Mouse (Mus musculus): ENCODE measurements around the gene Traf7. TPM values are rescaled to one million over a fixed set of nuclear protein-coding genes. Genes with fewer than 3 reads are reported as not detected.

Gene Traf7
- polyA plus RNA-seq, 2 experiments from 2014 or later = 35.0 to 58.7 TPM

DNA sequence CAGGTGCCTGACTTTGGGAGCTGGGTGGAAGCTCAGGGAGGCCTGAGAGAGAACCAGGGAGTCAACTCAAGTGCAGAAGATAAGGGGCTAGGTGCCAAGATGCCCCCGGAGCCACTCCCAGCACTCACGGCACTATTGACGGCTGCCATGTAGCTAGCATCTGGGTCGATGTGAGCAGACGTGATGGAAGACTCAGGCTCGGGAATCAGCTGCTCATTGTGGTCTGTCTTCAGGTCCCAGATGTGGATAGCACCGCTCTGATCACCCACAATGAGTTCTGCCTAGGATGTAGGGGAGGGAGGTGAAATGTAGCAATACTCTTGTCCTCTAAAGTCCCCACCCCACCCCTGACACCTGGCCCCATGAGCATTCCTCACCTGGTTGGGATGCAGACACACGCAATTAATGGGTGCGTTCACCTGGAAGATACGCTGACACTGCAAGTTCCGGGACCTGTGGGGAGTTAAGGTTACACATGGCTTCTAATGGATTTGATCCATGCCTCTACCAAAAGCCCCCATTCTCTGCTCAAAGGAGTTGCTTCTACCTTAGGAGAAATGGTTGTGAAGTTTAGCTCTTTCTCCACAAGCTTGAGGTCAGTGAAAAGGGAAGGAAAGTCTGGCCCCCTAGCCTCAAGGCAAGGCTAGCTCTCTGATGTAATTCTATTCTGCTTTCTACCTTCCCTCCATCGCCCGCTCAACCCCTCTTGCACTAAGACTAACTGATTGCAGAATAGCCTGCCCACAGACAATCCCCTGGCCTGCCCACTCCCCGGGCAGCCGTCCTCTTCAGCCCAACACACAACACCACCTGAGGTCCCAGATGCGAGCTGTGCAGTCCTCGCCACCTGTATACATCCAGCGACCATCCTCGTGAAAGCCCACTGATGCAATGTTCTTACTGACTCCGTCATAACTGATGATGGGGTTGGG lies 50.4 kb downstream of the Traf7 start:
- no peak for ATAC-seq

DNA sequence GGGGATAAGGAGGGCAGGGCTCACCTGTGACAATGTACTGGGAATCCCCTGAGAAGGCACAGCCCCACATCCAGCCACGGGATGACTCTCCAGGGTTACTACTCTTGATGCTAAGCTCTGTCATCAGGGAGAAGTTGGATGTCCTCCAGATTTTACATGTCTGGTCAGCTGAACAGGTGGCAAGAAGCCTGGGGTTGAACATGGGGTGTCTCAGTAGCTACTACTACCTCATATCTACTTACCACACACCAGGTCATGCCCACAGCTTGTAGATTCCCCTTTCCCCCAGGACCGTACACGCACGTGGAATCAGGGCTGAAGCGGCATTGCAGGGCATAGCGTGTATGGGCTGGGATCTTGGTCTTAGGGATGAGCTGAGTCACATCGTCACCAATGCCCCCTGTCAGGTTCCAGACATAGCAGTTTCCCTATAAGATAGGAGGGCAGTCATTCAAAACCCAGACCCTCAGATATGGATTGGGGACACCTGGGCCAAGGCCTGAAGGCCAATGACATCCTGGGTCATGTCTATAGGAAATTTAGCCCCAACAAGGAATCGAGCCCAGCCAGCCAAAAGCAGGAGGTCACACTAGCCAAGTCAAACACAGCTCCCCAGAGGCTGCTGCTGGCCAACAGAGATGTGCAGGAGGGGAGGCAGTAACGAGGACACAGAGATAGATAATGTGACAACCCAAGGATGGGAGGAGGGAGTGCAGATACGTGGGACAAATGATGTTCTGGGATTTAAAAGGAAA lies 51.5 kb downstream of the Traf7 start:
- ATAC-seq = no peak

DNA sequence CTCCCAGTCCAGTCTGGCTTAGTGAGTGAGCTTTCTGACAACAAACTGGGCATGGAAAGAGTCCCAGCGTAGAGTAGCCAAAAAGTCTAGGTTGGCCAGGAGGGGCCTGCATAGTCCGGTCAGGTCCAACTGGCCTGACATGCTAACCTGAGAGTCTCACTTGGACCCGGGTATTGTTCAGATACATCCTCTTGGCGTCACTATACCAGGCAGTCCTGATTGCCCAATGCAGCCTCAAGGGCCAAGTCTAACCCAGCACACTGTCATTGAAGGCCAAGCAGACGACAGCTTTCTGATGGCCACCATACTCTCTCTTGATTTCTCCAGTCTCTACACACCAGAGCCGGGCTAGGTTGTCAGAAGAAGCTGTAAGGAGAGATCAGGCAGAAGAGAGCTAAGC lies 52.2 kb downstream of the Traf7 start:
- ATAC-seq = no peak

DNA sequence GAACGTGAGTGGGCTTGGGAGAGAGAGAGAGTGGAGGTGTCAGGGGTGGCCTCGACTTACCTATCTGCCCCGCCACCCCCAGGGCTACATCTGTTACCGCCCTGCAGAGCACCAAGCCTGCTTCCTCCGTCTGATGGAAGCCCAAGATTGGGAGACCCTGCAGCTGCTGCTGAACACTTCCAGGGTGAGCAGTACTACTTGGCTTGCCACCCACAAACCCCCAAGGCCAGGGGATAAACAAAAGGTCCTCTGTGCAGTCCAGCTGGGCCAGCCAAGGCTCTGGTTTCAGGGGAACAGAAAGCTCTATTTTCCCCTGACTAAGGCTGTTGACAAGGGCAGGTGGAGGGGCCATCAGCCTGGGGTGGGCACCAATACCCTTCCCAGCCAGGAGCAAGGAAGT lies 53.2 kb downstream of the Traf7 start:
- ATAC-seq = no peak

DNA sequence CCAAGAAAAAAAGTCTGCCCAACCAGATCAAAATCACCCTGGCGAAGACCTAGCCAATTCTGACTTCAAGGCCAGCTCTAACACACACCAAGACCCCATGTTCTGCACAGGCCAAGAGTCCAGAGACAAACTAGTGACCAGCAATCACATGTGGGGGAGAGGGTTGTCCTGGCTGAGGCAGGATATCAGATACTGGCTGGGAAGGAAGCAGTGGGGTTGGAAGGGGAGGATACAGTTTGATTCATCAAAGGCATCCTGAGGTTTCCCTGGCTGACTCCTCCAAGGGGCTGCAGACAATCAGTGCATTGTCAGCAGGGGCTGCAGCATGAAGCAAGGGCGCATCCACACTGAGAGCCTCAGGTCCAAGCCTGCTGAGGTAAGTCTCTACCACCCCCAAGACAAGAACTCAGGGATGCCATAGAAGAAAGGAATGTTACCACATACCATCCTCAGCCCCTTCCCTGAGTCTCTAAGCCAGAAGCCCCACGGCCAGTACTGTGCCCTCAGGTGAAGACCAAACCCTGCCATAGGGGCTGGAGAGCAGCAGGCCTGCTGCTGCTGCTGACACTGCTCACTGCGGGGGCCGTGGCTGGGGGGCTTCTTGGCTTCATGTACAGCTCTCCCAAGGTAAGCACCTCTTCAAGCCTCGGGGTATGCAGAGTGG lies 54.0 kb downstream of the Traf7 start, which contains the start of gene Bricd5:
TSS of gene Bricd5 (plus strand) at position 273 of the 664 bp plus-strand sequence.
- ATAC-seq = no peak

DNA sequence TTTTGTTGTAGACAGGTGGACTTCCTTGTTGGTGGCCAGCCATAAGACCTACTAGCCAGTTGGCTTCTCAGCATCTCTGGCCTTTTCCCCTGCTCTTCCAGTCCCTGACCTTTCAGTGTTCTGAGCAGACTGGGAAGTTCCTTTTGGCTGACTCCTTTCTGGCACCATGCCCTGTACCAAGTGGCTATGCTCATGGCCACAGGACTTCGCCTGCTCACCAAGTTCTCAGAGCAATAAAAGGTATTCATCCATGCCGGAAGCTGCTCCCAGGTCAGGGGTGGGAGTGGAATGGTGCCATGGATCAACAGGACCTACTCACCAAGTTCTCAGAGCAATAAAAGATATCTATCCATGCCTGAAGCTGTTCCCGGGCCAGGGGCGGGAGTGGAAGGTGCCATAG lies 55.2 kb downstream of the Traf7 start:
- ATAC-seq = no peak

DNA sequence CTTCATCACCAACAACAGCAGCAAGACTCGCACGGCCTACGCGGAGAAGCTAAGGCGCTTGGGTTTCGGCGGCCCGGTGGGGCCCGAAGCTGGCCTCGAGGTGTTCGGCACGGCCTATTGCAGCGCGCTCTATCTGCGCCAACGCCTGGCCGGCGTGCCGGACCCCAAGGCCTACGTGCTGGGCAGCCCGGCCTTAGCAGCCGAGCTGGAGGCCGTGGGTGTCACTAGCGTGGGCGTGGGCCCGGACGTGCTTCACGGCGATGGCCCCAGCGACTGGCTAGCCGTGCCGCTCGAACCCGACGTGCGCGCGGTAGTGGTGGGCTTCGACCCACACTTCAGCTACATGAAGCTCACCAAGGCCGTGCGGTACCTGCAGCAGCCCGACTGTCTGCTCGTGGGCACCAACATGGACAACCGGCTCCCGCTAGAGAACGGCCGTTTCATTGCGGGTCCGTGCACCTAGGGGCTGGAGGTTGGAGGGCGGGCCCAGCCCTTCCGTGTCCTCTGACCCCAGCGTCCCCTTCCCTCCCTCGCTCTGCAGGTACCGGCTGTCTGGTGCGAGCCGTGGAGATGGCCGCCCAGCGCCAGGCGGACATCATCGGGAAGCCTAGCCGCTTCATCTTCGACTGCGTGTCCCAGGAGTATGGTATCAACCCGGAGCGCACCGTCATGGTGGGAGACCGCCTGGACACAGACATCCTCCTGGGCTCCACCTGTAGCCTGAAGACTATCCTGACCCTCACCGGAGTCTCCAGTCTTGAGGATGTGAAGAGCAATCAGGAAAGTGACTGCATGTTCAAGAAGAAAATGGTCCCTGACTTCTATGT lies 56.8 kb downstream of the Traf7 start:
- ATAC-seq = no peak

DNA sequence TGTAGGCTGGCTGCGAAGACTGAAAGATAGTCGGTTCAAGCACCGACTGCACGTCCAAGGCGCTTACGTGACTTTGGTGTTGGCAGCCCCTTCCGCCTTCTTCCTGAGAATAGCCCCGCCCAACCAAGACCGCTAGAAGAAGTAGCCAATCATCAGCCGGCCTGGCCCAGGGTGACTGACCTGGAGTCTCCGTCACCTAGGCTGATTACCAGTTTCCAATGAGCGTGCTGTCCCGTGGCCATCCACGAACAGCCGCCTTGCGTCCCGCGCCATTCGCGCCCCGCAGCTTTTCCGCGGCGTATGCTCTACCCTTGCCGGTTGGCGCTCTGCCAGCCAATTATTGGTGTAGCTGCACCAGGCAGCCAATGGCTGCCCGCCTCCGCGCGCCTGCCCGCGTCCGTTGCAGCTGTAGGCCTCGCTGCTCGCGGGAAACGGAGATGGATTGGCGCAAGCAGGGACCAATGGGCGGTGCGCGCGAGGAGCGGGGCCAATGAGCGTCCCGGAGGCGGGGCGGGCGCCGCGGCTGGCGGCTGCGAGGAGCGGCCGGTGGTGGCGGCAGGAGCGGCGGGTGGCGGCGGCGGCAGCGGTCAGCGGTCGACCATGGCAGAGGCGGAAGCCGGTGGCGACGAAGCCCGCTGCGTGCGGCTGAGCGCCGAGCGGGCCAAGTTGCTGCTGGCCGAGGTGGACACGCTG lies 57.7 kb downstream of the Traf7 start, which contains the start of the genes E4f1 and Pgp:
TSS of gene E4f1 (minus strand) at position 404 of the 693 bp plus-strand sequence.
TSS of gene Pgp (plus strand) at position 483 of the 693 bp plus-strand sequence.
- ATAC-seq = peak; percentile 97

DNA sequence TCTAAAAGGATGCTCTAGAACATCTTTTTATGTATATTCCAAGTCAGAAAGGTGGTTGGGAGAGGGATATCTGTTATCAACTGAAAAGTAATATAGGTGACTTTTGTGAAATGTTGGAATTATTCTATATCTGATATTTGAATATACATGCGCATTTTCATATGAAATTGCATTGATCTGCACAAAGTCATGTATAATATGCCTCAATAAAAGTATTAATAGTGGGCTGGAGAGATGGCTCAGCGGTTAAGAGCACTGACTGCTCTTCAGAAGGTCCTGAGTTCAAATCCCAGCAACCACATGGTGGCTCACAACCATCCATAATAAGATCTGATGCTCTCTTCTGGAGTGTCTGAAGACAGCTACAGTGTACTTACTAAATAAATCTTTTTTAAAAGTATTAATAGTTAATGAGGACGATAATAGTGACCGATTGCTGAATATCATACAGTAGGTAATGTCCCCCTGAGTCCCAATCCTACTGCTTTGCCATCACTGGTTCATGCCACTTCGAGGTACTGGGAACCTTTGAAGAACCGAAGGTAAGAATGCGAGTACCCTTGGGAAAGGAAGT lies 58.3 kb downstream of the Traf7 start:
- no peak for ATAC-seq

DNA sequence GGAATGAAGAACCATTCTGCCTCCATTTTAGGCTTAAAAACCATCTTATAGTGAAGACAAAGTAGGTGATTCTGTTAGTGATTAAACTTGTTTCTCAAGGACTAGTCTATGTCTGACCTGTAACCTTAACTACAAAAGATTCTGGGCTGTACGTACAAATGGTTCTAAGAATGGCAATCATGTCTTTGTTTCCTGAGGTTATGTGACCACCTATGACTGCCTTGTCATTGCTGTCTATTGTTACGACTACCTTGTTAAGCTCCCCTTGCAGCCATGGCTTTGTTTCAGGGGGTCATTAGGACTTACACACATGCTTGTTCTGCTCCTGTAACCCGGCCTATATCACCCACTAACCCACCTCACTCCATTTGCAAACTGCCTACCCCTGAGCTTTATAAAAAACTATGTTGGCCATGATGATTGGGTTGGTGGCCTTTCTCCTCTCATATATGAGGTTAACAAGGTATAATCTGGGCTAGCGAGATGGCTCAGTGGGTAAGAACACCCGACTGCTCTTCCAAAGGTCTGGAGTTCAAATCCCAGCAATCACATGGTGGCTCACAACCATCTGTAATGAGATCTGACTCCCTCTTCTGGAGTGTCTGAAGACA lies 59.0 kb downstream of the Traf7 start:
- no peak for ATAC-seq

DNA sequence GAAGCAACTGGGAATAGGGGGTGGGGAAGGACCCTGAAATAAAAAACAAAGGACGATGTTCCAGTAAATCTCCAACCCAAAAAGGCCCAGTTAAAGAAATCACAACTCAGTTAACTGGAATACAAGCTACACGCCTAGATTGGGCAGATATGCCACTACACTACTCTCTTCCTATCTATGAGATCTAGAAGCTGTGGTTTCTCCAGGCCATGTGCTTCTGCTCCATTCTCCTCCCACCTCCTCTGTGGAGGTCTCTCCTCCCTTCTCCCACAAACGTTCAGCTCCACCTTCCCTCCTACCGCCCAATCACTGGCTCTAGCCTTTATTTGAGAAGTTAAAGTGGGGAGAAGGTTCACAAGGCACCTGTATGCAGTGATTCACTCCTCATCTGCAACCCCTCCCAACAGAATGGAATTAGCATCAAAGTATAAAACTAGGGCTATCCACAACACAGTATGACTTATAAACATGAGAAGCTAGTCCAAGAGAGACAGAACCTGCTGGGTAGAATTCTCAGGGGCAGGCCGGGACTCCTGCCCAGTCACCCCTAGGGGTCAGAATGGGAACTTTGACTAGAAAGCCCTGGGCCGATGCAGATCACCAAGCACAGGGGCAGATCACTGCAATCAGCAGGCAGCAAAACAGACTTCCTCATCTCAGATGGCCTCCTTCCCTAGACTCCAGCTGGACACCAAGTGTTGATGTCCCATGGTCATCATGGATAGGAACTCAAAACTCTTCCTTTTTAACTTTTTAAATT lies 64.2 kb downstream of the Traf7 start:
- ATAC-seq = peak; percentile 69

DNA sequence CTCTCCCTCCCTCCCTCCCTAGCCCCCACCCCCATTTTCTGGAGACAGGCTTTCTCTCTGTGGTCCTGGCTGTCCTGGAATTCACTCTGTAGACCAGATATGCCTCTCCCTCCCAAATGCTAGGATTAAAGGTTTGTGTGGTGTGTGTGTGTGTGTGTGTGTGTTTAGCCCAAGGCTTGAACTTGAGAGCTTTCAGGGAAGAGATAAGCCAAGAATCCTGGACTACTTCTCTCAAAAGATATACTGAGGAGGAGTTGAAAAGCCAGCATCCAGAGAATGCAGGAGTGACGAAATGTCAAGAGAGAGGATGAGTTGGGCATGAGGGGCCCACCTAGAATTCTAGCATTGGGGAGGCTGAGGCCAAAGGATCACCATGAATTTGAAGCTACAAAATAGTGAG lies 64.8 kb downstream of the Traf7 start:
- ATAC-seq = no peak

DNA sequence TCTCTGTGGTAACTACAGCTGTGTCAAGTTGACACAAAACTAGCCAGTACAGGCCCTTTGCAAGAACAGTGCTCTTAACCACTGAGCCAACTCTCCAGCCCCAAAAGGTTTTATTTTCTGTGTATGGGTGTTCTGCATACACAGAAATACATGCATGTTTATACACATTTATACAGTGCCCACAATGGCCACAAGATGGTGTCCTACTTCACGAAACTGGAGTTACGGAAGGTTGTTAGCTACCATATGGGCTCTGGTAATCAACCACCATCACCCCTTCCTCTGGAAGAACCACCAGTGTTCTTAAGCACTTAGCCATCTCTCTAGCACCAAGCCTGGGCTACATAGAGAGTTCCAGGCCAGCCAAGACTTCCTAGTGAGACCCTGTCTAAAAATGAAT lies 66.2 kb downstream of the Traf7 start:
- ATAC-seq = peak; percentile 72

Other genes starting within 250 kb of the Traf7 start
- under 1 TPM in 1 of 2 experiments, not detected in 1; 0.21 TPM for gene Abca17, start 176.9 kb downstream of the Traf7 start, polyA plus RNA-seq (2017; shearing (Covaris generic))
- gene Abca3, start 176.0 kb downstream of the Traf7 start, polyA plus RNA-seq (2017; shearing (Covaris generic)) = 10 to 100 TPM; 15.8 to 20.0 TPM
- gene Rnps1, start 113.4 kb downstream of the Traf7 start, polyA plus RNA-seq (2017; shearing (Covaris generic)) = 100 to 1,000 TPM; 114 to 119 TPM
- gene Eci1, start 101.3 kb downstream of the Traf7 start, polyA plus RNA-seq (2017; shearing (Covaris generic)) = 10 to 100 TPM; 57.0 to 77.2 TPM
- gene Dnase1l2, start 84.8 kb downstream of the Traf7 start, polyA plus RNA-seq (2017; shearing (Covaris generic)) = 1 to 10 TPM; 1.9 to 3.6 TPM
- gene E4f1, start 57.6 kb downstream of the Traf7 start, polyA plus RNA-seq (2017; shearing (Covaris generic)) = 10 to 100 TPM; 22.6 to 37.5 TPM
- 1 to 10 TPM; 3.3 to 6.2 TPM for gene Pgp, start 57.5 kb downstream of the Traf7 start, polyA plus RNA-seq (2017; shearing (Covaris generic))
- not detected for gene Bricd5, start 54.1 kb downstream of the Traf7 start, polyA plus RNA-seq (2017; shearing (Covaris generic))
- 10 to 100 TPM; 12.6 to 15.3 TPM for gene Mlst8, start 48.9 kb downstream of the Traf7 start, polyA plus RNA-seq (2017; shearing (Covaris generic))
- under 1 TPM; 0.10 to 0.17 TPM for gene Caskin1, start 39.3 kb downstream of the Traf7 start, polyA plus RNA-seq (2017; shearing (Covaris generic))
- 1 to 10 TPM; 2.8 to 3.3 TPM for gene Rab26, start 6.3 kb upstream of the Traf7 start, polyA plus RNA-seq (2017; shearing (Covaris generic))
- 10 to 100 TPM; 11.5 to 15.4 TPM for gene Pkd1, start 21.9 kb upstream of the Traf7 start, polyA plus RNA-seq (2017; shearing (Covaris generic))
- gene Tsc2, start 104.7 kb upstream of the Traf7 start, polyA plus RNA-seq (2017; shearing (Covaris generic)) = 10 to 100 TPM in 1 of 2 experiments, 1 to 10 TPM in 1; 9.8 to 24.1 TPM
- 1 to 10 TPM; 2.1 to 2.6 TPM for gene Nthl1, start 104.7 kb upstream of the Traf7 start, polyA plus RNA-seq (2017; shearing (Covaris generic))
- not detected for gene Slc9a3r2, start 122.4 kb upstream of the Traf7 start, polyA plus RNA-seq (2017; shearing (Covaris generic))
- under 1 TPM in 1 of 2 experiments, not detected in 1; 0.66 TPM for gene Npw, start 130.5 kb upstream of the Traf7 start, polyA plus RNA-seq (2017; shearing (Covaris generic))
- gene Zfp598, start 141.7 kb upstream of the Traf7 start, polyA plus RNA-seq (2017; shearing (Covaris generic)) = 1 to 10 TPM; 4.5 to 4.6 TPM
- 1 to 10 TPM in 1 of 2 experiments, under 1 TPM in 1; 0.43 to 1.2 TPM for gene Syngr3, start 162.0 kb upstream of the Traf7 start, polyA plus RNA-seq (2017; shearing (Covaris generic))
- gene Gfer, start 168.2 kb upstream of the Traf7 start, polyA plus RNA-seq (2017; shearing (Covaris generic)) = 10 to 100 TPM; 13.1 to 15.5 TPM
- 1 to 10 TPM; 1.4 to 1.5 TPM for gene Noxo1, start 168.3 kb upstream of the Traf7 start, polyA plus RNA-seq (2017; shearing (Covaris generic))
- gene Tbl3, start 179.7 kb upstream of the Traf7 start, polyA plus RNA-seq (2017; shearing (Covaris generic)) = 10 to 100 TPM; 23.6 to 46.2 TPM
- gene Rnf151, start 190.1 kb upstream of the Traf7 start, polyA plus RNA-seq (2017; shearing (Covaris generic)) = not detected
- gene Rps2, start 190.2 kb upstream of the Traf7 start, polyA plus RNA-seq (2017; shearing (Covaris generic)) = 1,000 to 10,000 TPM in 1 of 2 experiments, 100 to 1,000 TPM in 1; 537 to 1,178 TPM
- gene Ndufb10, start 196.5 kb upstream of the Traf7 start, polyA plus RNA-seq (2017; shearing (Covaris generic)) = 100 to 1,000 TPM; 226 to 265 TPM
- gene Rpl3l, start 199.9 kb upstream of the Traf7 start, polyA plus RNA-seq (2017; shearing (Covaris generic)) = not detected
- 10 to 100 TPM; 33.5 to 39.9 TPM for gene Msrb1, start 208.7 kb upstream of the Traf7 start, polyA plus RNA-seq (2017; shearing (Covaris generic))
- not detected for gene Hs3st6, start 225.1 kb upstream of the Traf7 start, polyA plus RNA-seq (2017; shearing (Covaris generic))